Comparison of ENCODE assay signal across 8 mouse cellular contexts in genomic region chr11:62077157-62077865, GRCm38 (mm10).
A peak's percentile ranks its signal among the peaks of the same experiment; 100 is the strongest.
DNase-seq lines count a peak whose midpoint lies in the region; ATAC-seq lines count a peak whose summit lies in the region.

No protein-coding gene starts in this region.

- 1% methylated on average over 40 of the region's 51 CpGs for WGBS in embryonic facial prominence, embryonic 11.5 days
- under 1% methylated on average over 48 of the region's 51 CpGs for WGBS in hindbrain, embryonic 16.5 days
- WGBS in liver, embryonic 16.5 days (ENCODE audit: insufficient replicate concordance), result 5% methylated on average over 35 of the region's 51 CpGs

- peak overlapping the region; percentile 74 for H3K4me2 ChIP-seq in embryonic facial prominence, embryonic 11.5 days (ENCODE audit: low read depth, low read length)
- H3K4me2 ChIP-seq in hindbrain, embryonic 16.5 days (ENCODE audit: low read length), result peak overlapping the region; percentile 92
- H3K4me2 ChIP-seq in liver, embryonic 16.5 days (ENCODE audit: low read depth, low read length), result peak overlapping the region; percentile 100

- ATAC-seq in embryonic facial prominence, embryonic 11.5 days (replicated peaks; ENCODE audit: insufficient number of reproducible peaks, low FRiP score, low TSS enrichment, low read depth), result peak; percentile 65; the same call in 1 of the 2 replicates
- ATAC-seq in hindbrain, embryonic 16.5 days, result no peak; the same call in 1 of the 2 replicates
- peak; percentile 60 for ATAC-seq in liver, embryonic 16.5 days (ENCODE audit: low read depth)

- H3K27ac ChIP-seq in embryonic facial prominence, embryonic 11.5 days (replicated peaks; ENCODE audit: low read depth, low read length), result peak overlapping the region; percentile 93
- H3K27ac ChIP-seq in hindbrain, embryonic 16.5 days (ENCODE audit: low read depth, low read length), result peak overlapping the region; percentile 90
- peak overlapping the region; percentile 73 for H3K27ac ChIP-seq in liver, embryonic 16.5 days (ENCODE audit: low read length)

- H3K36me3 ChIP-seq in embryonic facial prominence, embryonic 11.5 days (replicated peaks; ENCODE audit: control insufficient read depth, insufficient read depth, low read depth, low read length), result no peaks in the 10 kb centered on the region
- H3K36me3 ChIP-seq in hindbrain, embryonic 16.5 days (ENCODE audit: control insufficient read depth, insufficient read depth, low read length), result no peaks in the 10 kb centered on the region
- H3K36me3 ChIP-seq in liver, embryonic 16.5 days (ENCODE audit: control insufficient read depth, insufficient read depth), result no peaks in the 10 kb centered on the region

- DNase-seq in ovary, postnatal 14 days (ENCODE audit: low spot score), result peak; percentile 4
- DNase-seq in ovary, postnatal 36 days (ENCODE audit: low spot score), result no peak
- peak; percentile 43 for DNase-seq in embryonic facial prominence, embryonic 11.5 days (ENCODE audit: low spot score)
- peak; percentile 86 for DNase-seq in yolk sac, embryonic 10.5 days (ENCODE audit: low spot score)
- no peak for DNase-seq in gastrocnemius, postnatal 14 days
- no peak for DNase-seq in frontal cortex, adult 2 months (ENCODE audit: extremely low spot score in 1 of 2, low spot score in 1 of 2)

- H3K27me3 ChIP-seq in embryonic facial prominence, embryonic 11.5 days (ENCODE audit: control insufficient read depth, insufficient read depth, low read length), result no peaks in the 10 kb centered on the region
- H3K27me3 ChIP-seq in hindbrain, embryonic 16.5 days (replicated peaks; ENCODE audit: control insufficient read depth, insufficient read depth, low read length), result no peaks in the 10 kb centered on the region
- H3K27me3 ChIP-seq in liver, embryonic 16.5 days (ENCODE audit: control insufficient read depth, insufficient read depth, low read depth, low read length), result no peaks in the 10 kb centered on the region

- H3K9me3 ChIP-seq in embryonic facial prominence, embryonic 11.5 days (replicated peaks; ENCODE audit: control insufficient read depth, low read length), result no peaks in the 10 kb centered on the region
- H3K9me3 ChIP-seq in hindbrain, embryonic 16.5 days (ENCODE audit: control insufficient read depth, low read length), result no peaks in the 10 kb centered on the region
- no peaks in the 10 kb centered on the region for H3K9me3 ChIP-seq in liver, embryonic 16.5 days (replicated peaks; ENCODE audit: control insufficient read depth, low read length)

- intact Hi-C loops in gastrocnemius, postnatal 14 days (cut with DNase I; ENCODE audit: low total_unique reads), result no loop called here

- H3K9ac ChIP-seq in embryonic facial prominence, embryonic 11.5 days (replicated peaks; ENCODE audit: low read length), result peak overlapping the region; percentile 91
- H3K9ac ChIP-seq in hindbrain, embryonic 16.5 days (ENCODE audit: low read depth, low read length), result peak overlapping the region; percentile 93
- peak overlapping the region; percentile 78 for H3K9ac ChIP-seq in liver, embryonic 16.5 days (ENCODE audit: low read depth, low read length)

- no peaks in the 10 kb centered on the region for H3K4me1 ChIP-seq in embryonic facial prominence, embryonic 11.5 days (ENCODE audit: control insufficient read depth, insufficient read depth, low read length)
- H3K4me1 ChIP-seq in hindbrain, embryonic 16.5 days (ENCODE audit: control insufficient read depth, insufficient read depth, low read depth, low read length), result peaks cover 5% of the 10 kb centered on the region
- peaks cover 14% of the 10 kb centered on the region for H3K4me1 ChIP-seq in liver, embryonic 16.5 days (ENCODE audit: control insufficient read depth, low read depth, low read length)

- peak overlapping the region; percentile 68 for H3K4me3 ChIP-seq in embryonic facial prominence, embryonic 11.5 days (ENCODE audit: low read depth, low read length)
- peak overlapping the region; percentile 89 for H3K4me3 ChIP-seq in hindbrain, embryonic 16.5 days (ENCODE audit: low read length)
- peak overlapping the region; percentile 72 for H3K4me3 ChIP-seq in liver, embryonic 16.5 days (ENCODE audit: low read depth, low read length)

Comparison
In these comparisons a context has a peak if more than half of its experiments do, and no peak if none do; other contexts are left out.
1. DNase-seq: peak in ovary, postnatal 14 days (single experiment), embryonic facial prominence, embryonic 11.5 days (single experiment) and yolk sac, embryonic 10.5 days (single experiment); none in ovary, postnatal 36 days (single experiment), gastrocnemius, postnatal 14 days (single experiment) and frontal cortex, adult 2 months (0 of 2).
2. Peak in every context shown above with its lines, with median percentiles within 50 percentile points of each other: H3K27ac ChIP-seq, H3K4me2 ChIP-seq, H3K4me3 ChIP-seq and H3K9ac ChIP-seq.